Mouse (Mus musculus) lung, postnatal 0 days (tissue): ENCODE results near the gene Prorsd1. TPM values are rescaled to one million over a fixed set of nuclear protein-coding genes. Genes with fewer than 3 reads are reported as not detected.
"Not testable (repeated sequence)": the region's sequence is repeated elsewhere in the genome, so short reads cannot be mapped to it uniquely, and the experiment has no call there.

ENCODE experiments used
- ATAC-seq: fragments of 200-750 bp; cut with Nextera tagmentation; 2 replicates; pipeline ENCODE4 v1.8.0; 2017; ENCODE audit warnings: moderate library complexity
- DNase-seq: peaks from one replicate; pipeline ENCODE4 v3.0.0-alpha.2; 2016; ENCODE audit warnings: low spot score
- H3K27ac ChIP-seq: fragments of 300-500 bp; sonication (generic); 2 replicates; pipeline ENCODE4 v1.5.1; 2014; ENCODE audit warnings: antibody characterized with exemption, mild to moderate bottlenecking, low read length, mixed read lengths
- H3K27me3 ChIP-seq: fragments of 300-500 bp; sonication (generic); replicated peaks from 2 replicates; pipeline ENCODE4 v1.6.1; 2014; ENCODE audit warnings: low read length, mixed read lengths; ENCODE audit not compliant: insufficient read depth
- H3K36me3 ChIP-seq: fragments of 300-500 bp; sonication (generic); 2 replicates; pipeline ENCODE4 v1.6.1; 2014; ENCODE audit warnings: low read length, mixed read lengths; ENCODE audit not compliant: insufficient read depth
- H3K4me1 ChIP-seq: fragments of 300-500 bp; sonication (generic); 2 replicates; pipeline ENCODE4 v1.6.1; 2014; ENCODE audit warnings: antibody characterized with exemption, low read depth, low read length, mixed read lengths; ENCODE audit not compliant: insufficient read depth
- H3K4me2 ChIP-seq: fragments of 300-500 bp; sonication (generic); replicated peaks from 2 replicates; pipeline ENCODE4 v1.6.1; 2014; ENCODE audit warnings: low read depth, mild to moderate bottlenecking, low read length, moderate library complexity, mixed read lengths
- H3K4me3 ChIP-seq: fragments of 300-500 bp; sonication (generic); 2 replicates; pipeline ENCODE4 v1.5.1; 2014; ENCODE audit warnings: low read depth, low read length
- H3K9ac ChIP-seq: fragments of 300-500 bp; sonication (generic); replicated peaks from 2 replicates; pipeline ENCODE4 v1.6.1; 2014; ENCODE audit warnings: low read depth, mild to moderate bottlenecking
- H3K9me3 ChIP-seq: fragments of 300-500 bp; sonication (generic); 2 replicates; pipeline ENCODE4 v1.6.1; 2016; ENCODE audit warnings: low read length, mixed read lengths
- CTCF ChIP-seq: IDR thresholded peaks from 2 replicates; pipeline ENCODE4 v1.5.1; 2016; ENCODE audit warnings: antibody characterized with exemption, mild to moderate bottlenecking
- EP300 ChIP-seq: IDR thresholded peaks from 2 replicates; pipeline ENCODE4 v1.6.1; 2016; ENCODE audit warnings: antibody characterized with exemption, mild to moderate bottlenecking, control low read depth
- WGBS: fragments of 180-500 bp; shearing (Covaris S2); extraction: QIAGEN DNeasy Blood & Tissue Kit; methylation state at CpG from one replicate; pipeline ENCODE4 v1.1.7; 2014; 5-methylcytosine and 5-hydroxymethylcytosine counted together
- polyA plus RNA-seq: library from polyadenylated mRNA; unstranded; fragments of >200 nt; fragmentation: Nextera tagmentation; extraction: Ambion mirVana; gene quantifications from 2 replicates; pipeline ENCODE4 v1.2.1, GENCODE M21; 2015

The Prorsd1 gene
- polyA plus RNA-seq, 1 experiment from 2014 or later: 23.4 TPM

GRCm38 (mm10) chr11:29547752-29548503, 33.1 kb upstream of the Prorsd1 start, which contains the start of the genes Clhc1 and Rps27a:
Clhc1 (plus strand) TSS chr11:29547950.
Rps27a (minus strand) TSS chr11:29548109.
- peaks cover 5% of the 10 kb centered on the region; the same call in 1 of the 2 replicates for H3K36me3 ChIP-seq
- peak; percentile 35; the same call in 1 of the 2 replicates for TF ChIP-seq CTCF
- peak; percentile 82; the same call in 1 of the 2 replicates for TF ChIP-seq EP300
- peaks cover 3% of the 10 kb centered on the region; the same call in 1 of the 2 replicates for H3K4me1 ChIP-seq
- H3K9me3 ChIP-seq: no peaks in the 10 kb centered on the region
- H3K27ac ChIP-seq: peak within 1 kb of the TSS; percentile 76
- H3K27me3 ChIP-seq: no peaks in the 10 kb centered on the region
- peak within 1 kb of the TSS; percentile 79 for H3K4me3 ChIP-seq
- peak within 1 kb of the TSS; percentile 70 for H3K4me2 ChIP-seq
- ATAC-seq (peak; percentile 97), DNase-seq (peak; percentile 97)
- under 1% methylated on average over 46 of the region's 46 CpGs for WGBS
- peak within 1 kb of the TSS; percentile 84 for H3K9ac ChIP-seq

- Histone ChIP-seq H3K27ac (peak overlapping the region; percentile 76), H3K9ac (peak overlapping the region; percentile 84), H3K4me3 (peak overlapping the region; percentile 79), H3K4me2 (peak overlapping the region; percentile 70), H3K9me3 (no peaks in the 10 kb centered on the region), H3K27me3 (no peaks in the 10 kb centered on the region), H3K36me3 (peaks cover 5% of the 10 kb centered on the region; the same call in 1 of the 2 replicates), H3K4me1 (peaks cover 3% of the 10 kb centered on the region; the same call in 1 of the 2 replicates)
- DNase-seq: no peak
- peak; percentile 42 for ATAC-seq
- TF ChIP-seq EP300 (no peak), CTCF (no peak)
- under 1% methylated on average over 27 of the region's 27 CpGs for WGBS
Measured at GRCm38 (mm10) chr11:29547249-29547751, 32.5 kb upstream of the Prorsd1 start.

GRCm38 (mm10) chr11:29546762-29547161, 31.9 kb upstream of the Prorsd1 start:
- Histone ChIP-seq H3K4me2 (peak overlapping the region; percentile 70), H3K9ac (peak overlapping the region; percentile 84), H3K27me3 (no peaks in the 10 kb centered on the region), H3K27ac (0 out of 2 replicates have a peak overlapping the region, but pooled peaks have one; percentile 76), H3K4me1 (peaks cover 3% of the 10 kb centered on the region; the same call in 1 of the 2 replicates), H3K36me3 (peaks cover 5% of the 10 kb centered on the region; the same call in 1 of the 2 replicates), H3K4me3 (peak overlapping the region; percentile 79), H3K9me3 (no peaks in the 10 kb centered on the region)
- WGBS: 6% methylated on average over 2 of the region's 2 CpGs
- ATAC-seq: no peak
- TF ChIP-seq EP300 (no peak), CTCF (no peak)
- no peak for DNase-seq

GRCm38 (mm10) chr11:29546297-29546696, 31.5 kb upstream of the Prorsd1 start:
- H3K4me2 ChIP-seq: peak overlapping the region; percentile 70; the same call in 1 of the 2 replicates
- not testable (repeated sequence) for H3K27ac ChIP-seq, DNase-seq, H3K36me3 ChIP-seq, H3K4me3 ChIP-seq, H3K9ac ChIP-seq, H3K4me1 ChIP-seq, H3K27me3 ChIP-seq, H3K9me3 ChIP-seq, ATAC-seq
- 69% methylated on average over 2 of the region's 2 CpGs for WGBS

GRCm38 (mm10) chr11:29545150-29545752, 30.4 kb upstream of the Prorsd1 start:
- H3K27ac ChIP-seq, H3K4me3 ChIP-seq, H3K9ac ChIP-seq, DNase-seq, H3K36me3 ChIP-seq, H3K27me3 ChIP-seq, H3K4me1 ChIP-seq, H3K4me2 ChIP-seq, ATAC-seq, H3K9me3 ChIP-seq: not testable (repeated sequence)
- 93% methylated on average over 4 of the region's 4 CpGs for WGBS
